Mouse (Mus musculus): ENCODE data around the gene Zmiz2.
"Not testable (repeated sequence)": the region's sequence is repeated elsewhere in the genome, so short reads cannot be mapped to it uniquely, and the experiment has no call there.

The Zmiz2 gene

DNA sequence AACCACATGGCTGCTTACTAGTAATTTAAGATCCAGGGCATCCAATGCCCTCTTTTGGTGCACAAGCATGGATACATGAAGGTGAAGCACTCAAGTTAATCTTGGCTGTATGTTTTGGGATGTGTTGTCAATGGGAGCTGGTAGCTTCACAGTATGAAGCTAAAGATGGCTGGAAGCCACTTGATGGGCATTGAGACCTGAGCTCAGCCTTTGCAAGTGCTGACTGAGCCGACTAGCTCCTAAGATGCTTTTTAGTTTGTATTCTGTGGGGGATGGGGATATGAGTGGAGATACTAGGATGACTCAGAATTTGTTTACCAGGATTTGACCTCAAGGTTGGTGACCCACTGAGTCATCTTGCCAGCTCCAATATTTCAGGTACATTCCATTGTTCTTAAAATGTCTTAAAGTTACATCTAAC, 31.4 kb downstream of the Zmiz2 start:
- DNase-seq (ENCODE audit: inconsistent ontology term): no peak

- no peak for DNase-seq (ENCODE audit: inconsistent ontology term)
Measured at GRCm38 (mm10) chr11:6420722-6421350, 32.0 kb downstream of the Zmiz2 start.

GRCm38 (mm10) chr11:6430186-6430585, 41.3 kb downstream of the Zmiz2 start:
- no peak for DNase-seq (ENCODE audit: inconsistent ontology term)

DNA sequence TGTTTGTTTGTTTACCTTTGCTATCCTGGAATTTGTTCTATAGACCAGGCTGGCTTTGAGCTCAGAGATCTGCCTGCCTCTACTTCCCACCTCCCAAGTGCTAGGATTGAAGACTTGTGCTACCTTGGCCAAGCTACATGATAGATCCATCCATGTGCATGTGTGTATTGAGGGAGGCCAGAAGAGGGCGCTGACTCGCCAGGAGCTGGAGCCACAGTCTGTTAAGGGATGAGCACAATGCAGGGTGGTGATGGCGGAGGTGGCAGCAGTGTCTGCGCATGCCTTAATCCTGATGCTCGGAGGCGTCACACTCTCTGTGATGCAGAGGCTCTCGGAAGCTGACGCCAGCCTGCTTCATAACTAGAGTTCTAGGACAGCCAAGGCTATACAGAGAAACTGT, 47.6 kb downstream of the Zmiz2 start:
- no peak for DNase-seq (ENCODE audit: inconsistent ontology term)

DNA sequence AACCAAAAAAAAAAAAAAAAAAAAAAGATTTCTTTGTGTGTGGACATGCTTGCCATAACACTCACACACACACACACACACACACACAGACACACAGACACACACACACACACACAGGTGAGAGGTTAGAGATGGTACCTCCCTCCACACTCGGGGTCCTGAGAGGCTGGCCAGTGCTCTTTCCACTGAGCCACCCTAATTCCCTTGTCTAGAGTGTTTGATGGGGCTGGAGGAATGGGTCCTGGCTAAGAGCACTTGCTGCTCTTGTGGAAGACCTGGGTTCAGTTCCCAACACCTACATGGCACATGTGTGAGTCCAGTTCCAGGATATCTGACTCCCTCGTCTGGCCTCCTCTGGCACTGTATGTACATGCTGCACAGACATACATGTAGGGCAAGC, 48.8 kb downstream of the Zmiz2 start:
- no peak for DNase-seq (ENCODE audit: inconsistent ontology term)

- DNase-seq (ENCODE audit: inconsistent ontology term): no peak
Measured at GRCm38 (mm10) chr11:6440171-6440570, 51.3 kb downstream of the Zmiz2 start.

DNA sequence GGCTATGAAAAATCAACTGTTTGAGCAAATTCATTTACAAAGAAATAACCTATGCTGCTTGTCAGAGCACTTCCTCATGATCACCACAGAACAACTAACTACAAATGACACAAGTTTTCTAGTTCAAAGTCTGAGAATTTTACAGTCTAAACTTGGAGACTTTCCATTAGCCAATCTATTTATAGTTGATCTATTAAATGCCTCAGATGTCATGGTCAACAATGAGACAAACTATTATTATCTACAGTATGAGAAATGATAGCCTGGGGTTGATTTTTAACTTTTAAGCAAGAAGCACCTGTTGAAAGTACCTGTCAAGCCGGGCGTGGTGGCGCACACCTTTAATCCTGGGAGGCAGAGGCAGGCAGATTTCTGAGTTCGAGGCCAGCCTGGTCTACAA, 53.7 kb downstream of the Zmiz2 start:
- no peak for DNase-seq (ENCODE audit: inconsistent ontology term)

GRCm38 (mm10) chr11:6443102-6443501, 54.2 kb downstream of the Zmiz2 start:
- no peak for DNase-seq (ENCODE audit: inconsistent ontology term)

DNA sequence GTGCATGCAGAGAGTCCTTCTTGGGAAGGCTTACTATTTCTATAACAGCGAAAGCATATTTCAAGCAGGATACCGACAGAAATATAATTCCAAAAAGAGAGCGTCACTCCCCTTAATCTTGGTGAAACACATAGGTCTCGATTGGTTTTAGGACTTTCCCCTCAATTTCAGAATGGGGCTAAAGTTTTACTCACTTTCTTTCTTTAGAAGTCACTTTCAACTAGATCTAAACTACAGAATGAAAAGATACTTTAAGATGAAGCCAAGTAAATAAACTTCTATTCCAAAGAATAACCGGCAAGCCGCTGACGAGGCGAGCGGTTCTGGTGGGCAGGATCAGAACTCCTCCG, 54.8 kb downstream of the Zmiz2 start:
- DNase-seq (ENCODE audit: inconsistent ontology term): no peak

DNA sequence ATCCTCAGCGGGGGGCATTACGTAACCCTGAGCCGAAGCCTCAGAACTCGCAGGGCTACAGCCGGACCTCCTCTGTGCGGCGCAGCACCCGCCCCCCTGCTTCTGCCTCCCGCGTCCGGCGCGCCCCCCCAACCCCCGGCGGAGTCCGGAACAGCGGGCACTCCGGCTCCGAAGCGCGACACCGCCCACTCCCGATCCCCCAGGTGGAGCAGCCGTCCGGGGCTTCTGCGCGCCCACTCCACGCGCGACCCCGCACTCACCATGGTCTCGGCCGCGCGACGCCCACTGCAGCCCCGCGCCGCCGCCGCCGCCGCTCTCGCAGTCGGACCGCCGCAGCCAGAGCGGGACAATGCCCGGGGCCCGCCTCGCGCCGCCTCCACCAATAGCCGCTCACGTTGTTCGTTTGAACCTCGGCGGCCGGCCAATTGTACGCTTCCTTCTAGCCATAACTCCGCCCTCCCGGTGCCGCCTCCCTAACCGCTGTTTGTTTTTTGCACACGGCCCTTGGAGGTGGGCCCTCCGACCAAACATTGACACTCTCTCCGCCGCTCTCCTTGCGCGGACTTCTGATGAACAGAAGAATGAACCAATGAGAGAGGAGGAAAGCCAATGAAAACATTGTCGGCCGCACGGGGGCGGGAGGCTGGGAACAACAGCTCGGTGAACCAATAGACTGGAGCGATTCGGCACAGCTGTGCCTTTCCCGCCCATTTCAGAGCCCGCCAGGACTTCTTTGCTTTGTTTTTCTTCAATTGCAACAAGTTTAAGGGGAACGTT, 55.4 kb downstream of the Zmiz2 start, which contains the start of gene H2afv:
TSS of gene H2afv (minus strand) at position 367 of the 777 bp plus-strand sequence.
- DNase-seq (ENCODE audit: inconsistent ontology term): peak; percentile 100

DNA sequence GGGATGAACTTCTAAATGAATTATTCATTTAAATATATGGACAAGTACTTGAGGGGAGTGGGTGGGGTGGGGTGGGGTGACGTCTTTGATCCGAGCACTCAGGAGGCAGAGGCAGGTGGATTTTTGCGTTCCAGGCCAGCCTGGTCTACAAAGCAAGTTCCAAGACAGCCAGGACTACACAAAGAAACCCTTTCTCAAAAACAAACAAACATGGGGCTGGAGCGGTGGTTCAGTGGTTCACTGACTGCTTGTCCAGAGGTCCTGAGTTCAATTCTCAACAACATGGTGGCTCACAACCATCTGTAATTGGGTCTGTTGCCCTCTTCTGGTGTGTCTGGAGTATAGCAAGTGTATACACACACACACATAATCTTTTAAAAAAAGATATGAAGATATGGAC, 56.6 kb downstream of the Zmiz2 start:
- no peak for DNase-seq (ENCODE audit: inconsistent ontology term)

- DNase-seq (ENCODE audit: inconsistent ontology term): no peak
Measured at GRCm38 (mm10) chr11:6445951-6446350, 57.1 kb downstream of the Zmiz2 start.

- no peak for DNase-seq (ENCODE audit: inconsistent ontology term)
Measured at GRCm38 (mm10) chr11:6447493-6447892, 58.6 kb downstream of the Zmiz2 start.

GRCm38 (mm10) chr11:6448155-6448554, 59.3 kb downstream of the Zmiz2 start:
- DNase-seq (ENCODE audit: inconsistent ontology term): not testable (repeated sequence)

Data from Muller cell, postnatal 12 days (primary cell).